Mouse (Mus musculus): ENCODE measurements around the gene Terf2ip.

Terf2ip gene

GRCm38 (mm10) chr8:112011816-112012242, 631 bp downstream of the Terf2ip start:
- DNase-seq = peak; percentile 47

- no peak for DNase-seq
Observed at GRCm38 (mm10) chr8:112014936-112015335, 3.7 kb downstream of the Terf2ip start, which contains the start of gene Gm6793. TSS of gene Gm6793 (minus strand) at chr8:112015036.

GRCm38 (mm10) chr8:112029455-112029854, 18.3 kb downstream of the Terf2ip start:
- DNase-seq = no peak

- DNase-seq = no peak
Observed at GRCm38 (mm10) chr8:112030663-112031062, 19.5 kb downstream of the Terf2ip start.

GRCm38 (mm10) chr8:112033071-112033470, 21.9 kb downstream of the Terf2ip start:
- DNase-seq = no peak

- DNase-seq = peak; percentile 31
Observed at GRCm38 (mm10) chr8:112034603-112035002, 23.4 kb downstream of the Terf2ip start.

- DNase-seq = no peak
Observed at GRCm38 (mm10) chr8:112037521-112037920, 26.3 kb downstream of the Terf2ip start.

GRCm38 (mm10) chr8:112045182-112045581, 34.0 kb downstream of the Terf2ip start:
- no peak for DNase-seq

GRCm38 (mm10) chr8:112045896-112046295, 34.7 kb downstream of the Terf2ip start:
- peak; percentile 81 for DNase-seq

GRCm38 (mm10) chr8:112048293-112048692, 37.1 kb downstream of the Terf2ip start:
- no peak for DNase-seq

GRCm38 (mm10) chr8:112049984-112050383, 38.8 kb downstream of the Terf2ip start:
- no peak for DNase-seq

GRCm38 (mm10) chr8:112051537-112051936, 40.3 kb downstream of the Terf2ip start:
- no peak for DNase-seq

- no peak for DNase-seq
Observed at GRCm38 (mm10) chr8:112054456-112054855, 43.3 kb downstream of the Terf2ip start.

GRCm38 (mm10) chr8:112061372-112061771, 50.2 kb downstream of the Terf2ip start:
- DNase-seq = peak; percentile 37

All from cerebellum, adult 8-10 months (tissue).